Mouse (Mus musculus) midbrain, embryonic 13.5 days (tissue): ENCODE results near the gene Capn8. TPM values are rescaled to one million over a fixed set of nuclear protein-coding genes. Genes with fewer than 3 reads are reported as not detected.

Source experiments
- ATAC-seq: fragments of 200-750 bp; cut with Nextera tagmentation; 2 replicates; pipeline ENCODE4 v1.8.0; 2017; ENCODE audit warnings: mild to moderate bottlenecking, moderate TSS enrichment, moderate library complexity
- H3K27ac ChIP-seq: fragments of 300-500 bp; sonication (generic); 2 replicates; pipeline ENCODE4 v1.5.1; 2015; ENCODE audit warnings: inconsistent platforms, mild to moderate bottlenecking, moderate library complexity
- H3K27me3 ChIP-seq: fragments of 300-500 bp; sonication (generic); 2 replicates; pipeline ENCODE4 v1.6.1; 2015; ENCODE audit warnings: mild to moderate bottlenecking, inconsistent platforms
- H3K36me3 ChIP-seq: fragments of 300-500 bp; sonication (generic); 2 replicates; pipeline ENCODE4 v1.6.1; 2015; ENCODE audit warnings: mild to moderate bottlenecking, inconsistent platforms
- H3K4me1 ChIP-seq: fragments of 300-500 bp; sonication (generic); replicated peaks from 2 replicates; pipeline ENCODE4 v1.6.1; 2015; ENCODE audit warnings: inconsistent platforms
- H3K4me2 ChIP-seq: fragments of 300-500 bp; sonication (generic); replicated peaks from 2 replicates; pipeline ENCODE4 v1.6.1; 2015; ENCODE audit warnings: moderate library complexity, mild to moderate bottlenecking, inconsistent platforms
- H3K4me3 ChIP-seq: fragments of 300-500 bp; sonication (generic); replicated peaks from 2 replicates; pipeline ENCODE4 v1.5.1; 2015; ENCODE audit warnings: mild to moderate bottlenecking, inconsistent platforms
- H3K9ac ChIP-seq: fragments of 300-500 bp; sonication (generic); replicated peaks from 2 replicates; pipeline ENCODE4 v1.6.1; 2015; ENCODE audit warnings: mild to moderate bottlenecking, inconsistent platforms
- H3K9me3 ChIP-seq: fragments of 300-500 bp; sonication (generic); 2 replicates; pipeline ENCODE4 v1.6.1; 2016; ENCODE audit warnings: mild to moderate bottlenecking, inconsistent platforms
- WGBS: fragments of 180-500 bp; shearing (Covaris S2); methylation state at CpG from one replicate; pipeline ENCODE4 v1.1.7; 2015; 5-methylcytosine and 5-hydroxymethylcytosine counted together
- polyA plus RNA-seq: library from polyadenylated mRNA; unstranded; fragments of >200 nt; fragmentation: Nextera tagmentation; extraction: Ambion mirVana; gene quantifications from 2 replicates; pipeline ENCODE4 v1.2.1, GENCODE M21; 2015

The Capn8 gene
- polyA plus RNA-seq, 1 experiment from 2014 or later, result not detected

DNA sequence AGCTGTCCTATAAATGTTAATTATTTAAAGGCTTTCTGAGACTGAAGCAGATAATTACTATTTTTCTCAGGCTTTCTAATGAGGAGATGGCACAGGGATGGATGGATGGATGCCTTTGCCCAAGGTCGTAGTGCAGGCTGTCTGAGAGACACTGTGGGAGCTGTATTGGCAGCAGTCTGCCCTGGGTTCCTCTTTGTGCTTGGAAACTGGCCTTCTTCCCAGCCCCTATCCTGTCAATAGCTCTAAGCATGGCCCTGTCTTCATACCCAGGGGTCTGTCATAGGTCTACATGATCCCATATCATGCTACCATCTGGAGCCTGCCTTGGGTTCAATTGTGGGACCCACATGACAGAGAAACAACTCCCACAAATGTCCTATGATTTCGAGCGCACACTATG, 102.5 kb downstream of the Capn8 start:
- Histone ChIP-seq H3K4me3 (no peak overlapping the region), H3K9ac (no peak overlapping the region), H3K27ac (no peak overlapping the region), H3K9me3 (no peaks in the 10 kb centered on the region), H3K36me3 (no peaks in the 10 kb centered on the region), H3K4me2 (no peak overlapping the region), H3K4me1 (peaks cover 23% of the 10 kb centered on the region), H3K27me3 (no peaks in the 10 kb centered on the region)
- ATAC-seq, result 0 out of 2 replicates have a peak, but pooled peaks have one; percentile 54
- 90% methylated on average over 3 of the region's 3 CpGs for WGBS

DNA sequence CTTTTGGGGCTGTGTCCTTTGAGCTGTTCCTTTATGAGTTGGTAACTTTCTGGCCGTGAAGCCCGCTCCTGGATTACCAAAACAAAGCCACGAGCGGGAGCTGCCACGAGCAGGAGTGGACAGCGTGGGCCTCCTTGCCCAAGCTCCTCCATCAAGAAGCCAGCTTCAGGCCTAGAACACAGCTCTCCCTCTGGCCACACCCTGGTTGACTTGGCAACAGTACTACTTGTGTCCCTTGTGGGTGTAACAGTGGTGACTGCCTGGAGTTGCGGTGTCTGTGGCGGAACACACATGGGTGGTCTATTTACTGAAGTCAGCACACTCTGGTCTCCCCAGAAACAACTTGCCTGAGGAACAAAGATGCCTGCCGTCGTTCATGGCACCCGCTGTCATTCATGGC, 104.9 kb downstream of the Capn8 start:
- Histone ChIP-seq H3K4me1 (peaks cover 17% of the 10 kb centered on the region), H3K27ac (no peak overlapping the region), H3K9ac (no peak overlapping the region), H3K27me3 (no peaks in the 10 kb centered on the region), H3K4me3 (no peak overlapping the region), H3K36me3 (no peaks in the 10 kb centered on the region), H3K4me2 (no peak overlapping the region), H3K9me3 (no peaks in the 10 kb centered on the region)
- no peak for ATAC-seq
- 77% methylated on average over 11 of the region's 11 CpGs for WGBS

DNA sequence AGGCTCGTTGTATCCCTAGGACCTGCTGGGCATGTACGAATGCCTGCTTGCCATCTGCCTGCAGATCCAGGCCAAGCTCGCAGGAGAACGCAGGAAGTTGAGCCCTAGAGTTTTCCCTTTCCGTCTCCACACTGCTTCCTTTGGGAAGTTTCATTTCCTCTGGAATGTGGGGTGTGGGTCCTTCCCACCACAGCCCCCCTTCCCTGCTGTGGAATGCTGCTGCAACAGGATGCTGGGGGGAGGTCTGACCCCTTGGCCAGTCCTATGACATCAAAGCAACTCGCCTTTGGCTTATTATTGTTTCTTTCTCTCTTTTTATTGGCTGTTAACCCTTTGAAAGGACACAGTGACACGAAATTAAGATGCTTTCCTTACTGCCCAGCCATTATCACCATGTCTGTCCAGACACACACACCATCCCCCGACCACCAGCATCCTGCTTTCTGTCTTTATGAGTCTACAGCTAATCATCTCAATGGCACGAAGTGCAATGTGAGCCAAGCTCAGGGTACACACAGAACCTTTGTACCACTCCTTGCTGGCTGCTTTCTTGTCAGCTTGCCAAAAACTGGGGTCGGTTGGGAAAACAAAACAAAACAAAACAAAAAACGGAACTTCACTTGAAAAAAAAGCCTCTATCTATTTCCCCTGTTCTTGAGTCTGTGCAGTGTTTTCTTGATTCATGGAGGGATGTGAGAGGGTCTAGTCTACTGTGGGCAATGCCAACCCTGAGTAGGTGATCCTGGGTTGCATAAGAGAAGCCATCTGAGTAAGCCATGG, 105.9 kb downstream of the Capn8 start:
- Histone ChIP-seq H3K36me3 (no peaks in the 10 kb centered on the region), H3K4me3 (no peak overlapping the region), H3K4me2 (no peak overlapping the region), H3K4me1 (peaks cover 17% of the 10 kb centered on the region), H3K27me3 (no peaks in the 10 kb centered on the region), H3K9me3 (no peaks in the 10 kb centered on the region), H3K27ac (no peak overlapping the region), H3K9ac (no peak overlapping the region)
- WGBS, result 39% methylated on average over 11 of the region's 11 CpGs
- no peak for ATAC-seq

DNA sequence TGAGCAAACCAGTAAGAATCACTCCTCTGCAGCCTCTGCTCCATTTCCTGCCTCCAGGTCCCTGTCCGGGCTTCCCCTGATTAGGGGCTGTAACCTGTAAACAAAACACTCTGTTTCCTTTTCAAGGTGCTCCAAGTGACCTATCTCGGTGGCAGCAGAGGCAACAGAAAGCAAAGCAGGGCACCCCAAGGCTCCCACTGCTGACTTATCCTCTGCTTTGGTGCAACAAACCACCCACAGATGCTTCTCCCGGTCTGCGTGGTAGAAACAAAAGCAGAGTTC, 106.5 kb downstream of the Capn8 start:
- Histone ChIP-seq H3K9me3 (no peaks in the 10 kb centered on the region), H3K4me3 (no peak overlapping the region), H3K9ac (no peak overlapping the region), H3K27me3 (no peaks in the 10 kb centered on the region), H3K27ac (no peak overlapping the region), H3K36me3 (no peaks in the 10 kb centered on the region), H3K4me1 (peaks cover 13% of the 10 kb centered on the region), H3K4me2 (no peak overlapping the region)
- ATAC-seq, result no peak
- 47% methylated on average over 4 of the region's 4 CpGs for WGBS

DNA sequence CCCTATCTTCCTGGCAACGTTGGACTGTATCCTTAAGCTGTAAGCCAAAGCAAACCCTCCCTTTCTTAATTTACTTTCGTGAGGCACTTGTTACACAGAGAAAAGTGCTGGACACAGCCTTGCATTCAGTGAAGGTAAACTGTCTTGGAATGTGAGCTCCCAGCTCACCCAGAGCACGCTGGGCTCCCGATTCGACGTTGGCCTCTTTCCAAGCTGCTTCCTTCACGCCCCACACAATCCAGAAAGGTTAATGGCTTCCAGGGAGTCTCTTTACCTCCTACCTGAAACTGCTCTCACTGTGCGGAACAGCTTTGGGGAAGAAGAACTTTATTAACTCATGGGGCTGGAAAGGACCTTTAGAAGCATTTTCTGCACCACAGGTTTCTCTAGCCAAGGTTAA, 110.5 kb downstream of the Capn8 start:
- H3K4me3 ChIP-seq, result no peak overlapping the region
- no peaks in the 10 kb centered on the region for H3K9me3 ChIP-seq
- WGBS, result 77% methylated on average over 8 of the region's 8 CpGs
- H3K9ac ChIP-seq, result no peak overlapping the region
- ATAC-seq, result no peak
- H3K27ac ChIP-seq, result no peak overlapping the region
- H3K4me1 ChIP-seq, result peaks cover 6% of the 10 kb centered on the region
- H3K4me2 ChIP-seq, result no peak overlapping the region
- no peaks in the 10 kb centered on the region for H3K36me3 ChIP-seq
- no peaks in the 10 kb centered on the region for H3K27me3 ChIP-seq

DNA sequence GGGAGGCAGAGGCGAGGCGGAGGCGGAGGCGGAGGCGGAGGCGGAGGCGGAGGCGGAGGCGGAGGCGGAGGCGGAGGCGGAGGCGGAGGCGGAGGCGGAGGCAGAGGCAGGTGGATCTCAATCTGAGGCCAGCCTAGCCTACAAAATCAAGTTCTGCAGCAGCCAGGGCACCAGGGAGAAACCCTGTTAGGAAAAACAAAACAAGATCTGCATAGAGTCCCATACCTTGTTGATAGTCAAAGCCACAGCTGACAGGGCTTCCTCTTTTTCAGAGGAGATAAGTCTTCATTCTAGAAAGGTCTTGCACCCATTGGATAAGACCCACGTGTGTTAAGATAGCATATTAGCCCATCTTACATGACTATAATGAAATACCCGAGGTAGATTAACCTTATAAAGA, 113.3 kb downstream of the Capn8 start:
- Histone ChIP-seq H3K4me3 (no peak overlapping the region), H3K4me2 (no peak overlapping the region), H3K9me3 (no peaks in the 10 kb centered on the region), H3K9ac (no peak overlapping the region), H3K27me3 (no peaks in the 10 kb centered on the region), H3K36me3 (no peaks in the 10 kb centered on the region), H3K27ac (no peak overlapping the region), H3K4me1 (peaks cover 5% of the 10 kb centered on the region)
- ATAC-seq, result no peak
- WGBS, result 95% methylated on average over 17 of the region's 17 CpGs

GRCm38 (mm10) chr1:182679169-182679568, 114.4 kb downstream of the Capn8 start:
- H3K27ac ChIP-seq, result no peak overlapping the region
- H3K4me2 ChIP-seq, result no peak overlapping the region
- 0 out of 2 replicates have a peak, but pooled peaks have one; percentile 6 for ATAC-seq
- no peaks in the 10 kb centered on the region for H3K27me3 ChIP-seq
- 60% methylated on average over 3 of the region's 3 CpGs for WGBS
- H3K4me3 ChIP-seq, result no peak overlapping the region
- no peaks in the 10 kb centered on the region for H3K36me3 ChIP-seq
- no peak overlapping the region for H3K9ac ChIP-seq
- peaks cover 6% of the 10 kb centered on the region for H3K4me1 ChIP-seq
- no peaks in the 10 kb centered on the region for H3K9me3 ChIP-seq

GRCm38 (mm10) chr1:182679582-182679981, 114.8 kb downstream of the Capn8 start:
- Histone ChIP-seq H3K27me3 (no peaks in the 10 kb centered on the region), H3K36me3 (no peaks in the 10 kb centered on the region), H3K27ac (no peak overlapping the region), H3K4me3 (no peak overlapping the region), H3K9ac (no peak overlapping the region), H3K4me1 (peaks cover 6% of the 10 kb centered on the region), H3K4me2 (no peak overlapping the region), H3K9me3 (no peaks in the 10 kb centered on the region)
- 65% methylated on average over 7 of the region's 7 CpGs for WGBS
- ATAC-seq, result no peak

Other genes with a start within 250 kb of the Capn8 start
- gene Fbxo28, start 223.4 kb upstream of the Capn8 start, polyA plus RNA-seq, result 27.3 and 29.8 TPM in 2 replicates
- 24.0 and 25.7 TPM in 2 replicates for gene Trp53bp2, start 155.8 kb upstream of the Capn8 start, polyA plus RNA-seq
- gene Capn2, start 47.4 kb upstream of the Capn8 start, polyA plus RNA-seq, result 75.3 and 80.9 TPM in 2 replicates
- gene Ccdc185, start 184.2 kb downstream of the Capn8 start, polyA plus RNA-seq, result not detected in 2 replicates
- 49.0 and 53.3 TPM in 2 replicates for gene Susd4, start 198.9 kb downstream of the Capn8 start, polyA plus RNA-seq